Mouse (Mus musculus): ENCODE measurements around the gene Ctsc.
"Not testable (repeated sequence)": the region's sequence is repeated elsewhere in the genome, so short reads cannot be mapped to it uniquely, and the experiment has no call there.

Ctsc gene

GRCm38 (mm10) chr7:88277858-88278627 is at the start of gene Ctsc:
Ctsc (plus strand) TSS chr7:88278085.
- DNase-seq, result peak; percentile 49

- DNase-seq, result no peak
Measured at GRCm38 (mm10) chr7:88229051-88229450, 48.8 kb upstream of the Ctsc start.

- DNase-seq, result no peak
Measured at GRCm38 (mm10) chr7:88230121-88230520, 47.8 kb upstream of the Ctsc start.

- DNase-seq, result no peak
Measured at GRCm38 (mm10) chr7:88230756-88231522, 46.9 kb upstream of the Ctsc start.

- no peak for DNase-seq
Measured at GRCm38 (mm10) chr7:88243059-88243458, 34.8 kb upstream of the Ctsc start.

- DNase-seq, result no peak
Measured at GRCm38 (mm10) chr7:88244462-88244861, 33.4 kb upstream of the Ctsc start.

GRCm38 (mm10) chr7:88250380-88250779 is 27.5 kb upstream of the Ctsc start:
- DNase-seq, result not testable (repeated sequence)

- DNase-seq, result no peak
Measured at GRCm38 (mm10) chr7:88251535-88251934, 26.4 kb upstream of the Ctsc start.

GRCm38 (mm10) chr7:88252129-88252528 is 25.8 kb upstream of the Ctsc start:
- DNase-seq, result no peak

GRCm38 (mm10) chr7:88254884-88255283 is 23.0 kb upstream of the Ctsc start:
- DNase-seq, result no peak

- DNase-seq, result no peak
Measured at GRCm38 (mm10) chr7:88259155-88259925, 18.5 kb upstream of the Ctsc start.

- DNase-seq, result no peak
Measured at GRCm38 (mm10) chr7:88261799-88262198, 16.1 kb upstream of the Ctsc start.

GRCm38 (mm10) chr7:88264861-88265260 is 13.0 kb upstream of the Ctsc start:
- no peak for DNase-seq

GRCm38 (mm10) chr7:88269913-88270312 is 8.0 kb upstream of the Ctsc start:
- DNase-seq, result no peak

- no peak for DNase-seq
Measured at GRCm38 (mm10) chr7:88271531-88271930, 6.4 kb upstream of the Ctsc start.

GRCm38 (mm10) chr7:88276914-88277765 is 745 bp upstream of the Ctsc start:
- DNase-seq, result no peak

- DNase-seq, result no peak
Measured at GRCm38 (mm10) chr7:88278628-88279196, 827 bp downstream of the Ctsc start.

- no peak for DNase-seq
Measured at GRCm38 (mm10) chr7:88285276-88285675, 7.4 kb downstream of the Ctsc start.

GRCm38 (mm10) chr7:88291036-88291435 is 13.2 kb downstream of the Ctsc start:
- DNase-seq, result no peak

- DNase-seq, result no peak
Measured at GRCm38 (mm10) chr7:88292044-88292443, 14.2 kb downstream of the Ctsc start.

GRCm38 (mm10) chr7:88293907-88294306 is 16.0 kb downstream of the Ctsc start:
- no peak for DNase-seq

GRCm38 (mm10) chr7:88295989-88296388 is 18.1 kb downstream of the Ctsc start:
- no peak for DNase-seq
